Mouse (Mus musculus) lung, postnatal 0 days (tissue): ENCODE results near the gene Hdac11.

Source experiments
- CTCF ChIP-seq: IDR thresholded peaks from 2 replicates; pipeline ENCODE4 v1.5.1; 2016; ENCODE audit warnings: antibody characterized with exemption, mild to moderate bottlenecking
- EP300 ChIP-seq: IDR thresholded peaks from 2 replicates; pipeline ENCODE4 v1.6.1; 2016; ENCODE audit warnings: antibody characterized with exemption, mild to moderate bottlenecking, control low read depth

DNA sequence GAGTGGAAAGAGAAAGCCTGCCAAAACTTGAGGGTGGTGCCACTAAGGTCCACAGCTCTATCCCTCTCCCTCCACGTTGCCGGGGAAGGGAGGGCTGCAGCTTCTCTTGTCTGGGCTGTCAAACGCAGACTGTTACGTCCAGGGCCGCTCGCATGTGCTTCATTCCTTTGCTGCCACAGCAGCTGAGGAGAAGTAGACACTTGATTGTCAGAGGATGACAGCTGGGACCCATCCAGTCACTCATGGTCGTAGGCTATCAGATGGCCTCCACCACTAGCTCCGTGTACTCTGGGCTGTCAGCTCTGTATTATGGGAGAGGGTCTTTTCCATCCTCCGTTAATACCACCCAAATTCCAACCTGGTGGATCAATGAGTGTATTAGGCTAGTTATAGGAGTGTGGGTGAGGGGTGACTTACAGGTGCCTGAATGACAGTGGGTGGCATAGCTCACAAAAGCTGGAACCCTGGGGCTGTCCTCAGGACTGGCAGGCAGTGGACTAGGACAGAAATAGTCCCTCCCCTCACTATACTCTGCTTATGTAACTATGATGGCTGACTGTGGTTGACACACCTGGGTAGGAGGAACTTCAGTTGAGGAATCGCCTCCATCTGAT lies 19.0 kb upstream of the Hdac11 start:
- TF ChIP-seq CTCF = no peak
- no peak for TF ChIP-seq EP300
